Mouse (Mus musculus) c-Kit-positive CD71-positive TER-119-negative erythroid progenitor cells, embryonic 14.5 days (primary cell): ENCODE measurements around the gene Thbs1.
A peak's percentile ranks its signal among the peaks of the same experiment; 100 is the strongest.

Source experiments
- DNase-seq: peaks from one replicate; pipeline ENCODE4 v3.0.0-alpha.2; 2013; ENCODE audit warnings: low read depth

The Thbs1 gene

DNA sequence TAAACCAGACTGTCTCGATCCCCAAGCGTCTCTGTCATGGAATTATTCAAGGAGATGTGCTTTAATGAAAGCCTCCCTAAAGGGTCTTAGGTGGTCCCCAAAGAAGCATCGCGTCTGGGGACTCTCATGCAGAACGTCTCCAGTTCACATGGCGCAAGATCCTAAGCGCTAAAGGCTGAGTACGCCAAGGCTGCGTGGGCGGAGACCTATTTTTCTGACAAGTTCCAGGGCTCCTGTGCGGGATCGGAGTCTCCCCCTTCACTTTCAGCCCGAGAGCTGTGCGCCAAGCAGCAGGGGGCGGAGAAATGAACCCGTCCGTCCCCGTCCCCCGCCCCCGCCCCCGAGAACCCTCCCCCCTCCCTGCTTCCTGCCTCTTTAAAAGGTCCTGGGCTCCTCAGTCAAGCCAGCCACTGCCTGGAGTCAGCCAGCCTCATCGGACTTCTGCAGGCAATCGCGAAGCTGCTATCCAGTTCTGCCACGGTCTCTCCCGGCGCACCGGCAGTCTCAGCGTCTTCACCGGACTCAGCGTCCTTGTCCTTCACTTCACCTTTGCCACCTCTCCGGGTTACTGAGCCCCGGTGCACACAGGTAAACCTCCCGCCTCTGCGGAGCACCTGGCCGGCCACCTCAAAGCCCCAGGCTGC is at the start of gene Thbs1:
Gene Thbs1, plus strand, starts transcription at position 389 of the 644 bp plus-strand sequence.
- DNase-seq, result peak; percentile 11

DNA sequence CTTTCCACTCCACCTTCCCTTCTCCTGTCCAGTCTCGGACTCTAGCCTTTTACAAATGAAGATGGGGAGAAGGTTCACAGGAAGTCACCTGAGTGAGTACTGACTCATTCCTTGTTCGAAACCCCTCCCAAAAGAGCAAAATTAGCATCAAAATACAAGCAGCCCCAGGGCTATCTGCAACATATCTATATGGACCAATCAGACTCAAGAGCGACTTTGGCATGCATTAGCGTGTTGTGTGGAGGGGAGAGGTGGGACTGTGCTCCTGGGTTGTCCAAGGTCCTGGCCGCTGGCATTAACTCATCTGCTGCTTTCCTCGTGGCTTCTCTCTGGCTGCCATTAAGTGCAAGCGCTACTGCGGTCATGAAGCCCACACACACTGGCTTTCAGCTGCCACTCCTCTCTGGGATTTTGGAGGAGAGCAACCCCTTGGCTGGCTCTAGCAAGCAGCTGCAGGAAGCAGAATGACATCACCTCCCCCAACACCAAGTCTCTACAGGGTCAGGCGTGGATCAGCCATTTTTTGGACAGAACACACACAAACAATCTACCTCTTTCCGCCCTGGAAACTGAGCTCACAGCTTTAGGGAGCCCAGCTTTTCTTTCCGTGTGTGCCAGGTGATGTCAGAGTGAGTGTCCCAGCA is 47.4 kb upstream of the Thbs1 start:
- no peak for DNase-seq

DNA sequence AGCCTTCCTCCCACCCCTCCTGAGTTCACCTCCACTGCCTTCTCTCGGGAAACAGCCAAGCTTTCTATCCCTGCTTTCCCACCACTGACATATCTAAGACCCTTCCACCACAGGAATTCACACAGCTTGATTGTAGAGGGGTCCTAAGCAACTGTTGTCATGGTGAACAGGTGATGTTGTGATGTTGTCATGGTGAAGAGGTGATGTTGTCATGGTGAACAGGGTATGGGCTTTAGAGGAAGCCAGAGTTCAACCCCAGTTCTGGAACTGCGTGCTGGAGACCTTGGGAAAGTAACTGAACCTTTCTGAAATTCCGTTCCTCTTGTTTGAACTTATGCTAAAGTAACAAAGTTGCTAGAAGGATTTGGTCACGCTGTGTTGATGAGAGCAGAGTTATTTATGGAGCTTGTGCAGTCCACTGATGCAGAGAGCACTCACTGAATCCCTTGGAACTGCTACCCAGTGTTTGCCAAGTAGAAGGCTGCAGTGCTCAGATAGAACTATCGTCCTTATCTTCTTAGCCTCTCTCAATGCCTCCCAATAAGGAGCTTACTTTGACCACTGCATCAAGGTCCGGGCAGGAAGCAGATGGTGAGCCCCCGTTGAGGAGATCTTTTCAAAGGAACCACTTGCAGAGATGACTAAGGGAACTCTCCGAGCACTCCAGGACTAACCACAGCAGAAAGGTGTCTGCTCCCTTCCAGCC is 45.5 kb upstream of the Thbs1 start:
- no peak for DNase-seq

DNA sequence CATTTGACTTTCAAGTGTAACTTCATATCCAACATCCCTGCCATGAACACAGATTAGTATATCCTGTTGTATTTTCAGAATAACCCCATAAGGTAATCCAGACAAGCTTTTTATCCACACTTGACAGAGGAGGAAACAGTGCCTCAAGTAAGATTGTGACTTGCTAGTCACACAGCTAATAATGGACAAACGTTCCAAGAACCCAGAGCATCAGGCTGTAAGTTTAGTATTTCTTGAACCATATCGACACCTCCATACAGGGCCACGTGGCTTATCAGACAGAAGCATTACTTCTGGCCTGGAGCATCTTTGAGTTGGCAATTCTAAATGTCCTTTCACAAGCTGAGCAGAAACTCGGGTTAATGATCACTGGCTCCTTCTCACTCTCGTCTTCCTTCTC is 41.7 kb upstream of the Thbs1 start:
- DNase-seq, result no peak

DNA sequence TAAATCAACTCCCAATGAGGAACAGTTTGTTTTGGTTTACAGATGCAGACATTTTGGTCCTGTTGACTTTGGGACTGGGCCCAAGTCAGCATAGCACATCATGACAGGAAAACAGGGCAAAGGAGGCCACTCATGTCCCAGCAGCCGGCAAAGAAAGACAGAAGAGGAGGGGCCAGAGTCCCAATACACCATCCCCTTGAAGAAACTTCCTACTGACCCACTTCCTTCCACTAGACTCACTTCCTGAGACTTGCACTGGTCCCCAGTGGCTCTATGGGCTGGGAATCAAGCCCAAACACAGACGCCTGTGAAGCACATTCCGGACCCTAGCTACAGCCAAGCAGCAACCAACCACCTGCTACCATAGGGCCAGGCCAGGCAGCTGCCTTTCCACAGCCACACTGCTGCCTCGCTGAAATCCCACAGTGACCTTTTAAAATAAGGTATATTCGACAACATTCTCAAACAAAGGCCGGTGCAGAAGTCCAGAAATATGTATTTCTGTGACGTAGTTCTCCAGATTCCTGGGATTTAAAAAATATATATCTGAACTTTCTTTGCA is 38.8 kb upstream of the Thbs1 start:
- DNase-seq, result no peak

DNA sequence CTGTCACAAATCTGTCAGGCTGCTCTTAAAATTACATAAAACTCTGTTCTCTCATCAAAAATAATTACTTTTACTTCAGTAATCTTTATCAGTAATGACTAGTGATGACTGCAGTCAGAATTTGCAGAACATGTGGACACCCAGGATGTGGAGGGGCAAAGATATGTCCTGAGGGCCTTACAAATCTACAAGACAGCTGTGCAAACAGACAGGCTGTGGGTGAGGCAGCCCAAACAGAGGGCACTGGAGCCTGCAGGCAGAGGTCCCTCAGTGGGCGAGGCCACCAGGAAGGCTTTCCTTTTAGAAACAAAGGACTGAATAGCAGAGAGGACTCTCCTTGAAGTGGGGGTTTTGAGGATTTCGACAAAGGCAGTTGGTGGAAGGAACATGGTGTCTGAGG is 37.6 kb upstream of the Thbs1 start:
- no peak for DNase-seq

DNA sequence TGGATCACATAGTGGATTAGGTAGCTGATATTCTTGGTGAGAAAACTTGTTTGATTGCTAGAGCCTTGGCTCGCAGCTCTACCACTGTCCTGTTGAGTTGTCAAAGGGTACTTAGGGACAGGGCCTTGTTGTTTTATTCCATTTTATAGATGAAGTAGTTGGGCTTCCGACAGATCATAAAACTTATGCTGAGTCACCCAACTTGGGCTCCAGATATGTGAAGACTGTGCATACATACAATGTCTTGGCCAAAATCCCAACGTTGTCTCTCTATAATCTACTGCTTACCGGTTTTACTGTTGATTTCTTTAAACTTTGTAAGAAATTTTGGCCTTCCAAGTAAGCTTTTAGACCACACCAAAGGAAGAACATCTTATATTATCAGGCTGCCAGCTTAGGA is 36.5 kb upstream of the Thbs1 start:
- DNase-seq, result no peak

DNA sequence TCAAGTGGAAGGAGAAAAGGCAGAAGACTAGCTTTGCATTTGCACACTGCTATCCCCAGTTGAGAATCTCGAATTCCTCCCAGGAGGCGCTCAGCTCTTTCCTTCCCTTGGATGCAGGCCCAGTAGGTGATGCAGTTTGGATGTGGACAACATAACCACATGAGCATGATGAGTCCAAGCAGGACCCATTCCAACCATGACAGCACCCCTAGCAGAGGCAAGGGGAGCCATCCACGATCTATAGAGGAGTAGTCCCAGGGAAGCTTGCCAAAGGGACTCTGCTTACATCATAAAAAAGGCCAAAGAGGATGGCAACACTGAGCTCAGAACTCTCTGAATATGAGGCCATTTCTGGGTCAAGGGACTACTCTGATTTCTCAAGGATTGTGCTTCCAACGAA is 32.5 kb upstream of the Thbs1 start:
- no peak for DNase-seq

DNA sequence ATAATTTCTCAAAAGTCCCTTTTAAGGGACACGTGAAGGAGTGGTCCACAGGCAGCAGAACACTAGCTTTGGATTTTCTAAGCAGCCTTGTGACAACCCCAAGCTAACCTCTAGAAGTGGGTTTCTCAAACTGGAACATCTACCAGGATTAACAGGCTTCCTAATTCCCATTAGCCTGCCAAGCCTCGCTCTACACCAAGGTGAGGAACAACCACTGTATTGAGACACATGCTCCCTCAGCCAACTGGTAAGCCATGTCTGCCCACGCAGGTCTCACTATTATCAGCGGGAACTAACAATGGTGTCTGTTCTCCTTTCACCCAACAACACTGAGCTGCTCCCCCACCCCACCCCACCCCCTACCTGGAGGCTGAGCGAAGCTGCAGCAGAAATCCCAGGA is 30.1 kb upstream of the Thbs1 start:
- DNase-seq, result no peak

DNA sequence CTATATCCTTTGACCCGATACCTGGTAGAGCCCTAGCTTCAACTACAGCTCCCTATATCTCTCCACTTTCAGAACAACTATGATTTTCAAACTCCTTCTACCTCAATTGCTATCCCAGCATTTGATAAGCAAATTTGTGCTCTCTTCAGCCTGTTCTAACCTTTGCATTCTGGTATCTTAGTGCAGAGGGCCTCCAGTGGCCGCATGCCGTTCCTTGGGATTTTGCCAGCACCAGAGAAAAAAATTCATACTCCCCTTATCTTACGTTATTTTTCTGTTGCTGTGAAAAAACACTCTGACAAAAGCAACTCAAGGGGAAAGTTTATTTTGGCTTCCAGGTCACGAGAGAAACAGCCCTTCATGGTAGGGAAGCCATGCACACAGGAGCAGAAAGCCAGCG is 28.0 kb upstream of the Thbs1 start:
- no peak for DNase-seq

DNA sequence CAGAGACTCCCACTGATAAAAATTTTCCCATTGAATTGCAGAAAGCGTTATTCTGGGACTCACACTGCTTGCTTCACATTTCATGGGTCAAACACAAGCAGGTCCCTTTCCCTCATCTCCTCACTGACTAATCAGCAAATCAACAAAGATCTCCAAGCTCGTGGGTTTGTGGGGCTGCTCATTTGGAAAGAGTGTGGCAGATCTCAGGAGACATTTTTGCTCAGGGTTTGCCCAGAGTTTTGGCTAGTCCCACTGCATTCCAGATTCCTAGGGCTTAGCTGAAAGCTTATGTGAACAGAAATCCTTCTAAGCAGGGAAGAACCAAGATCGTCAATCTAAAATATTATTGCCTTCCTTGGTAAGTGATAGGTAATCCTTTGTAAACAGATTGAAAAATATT is 27.0 kb upstream of the Thbs1 start:
- no peak for DNase-seq

DNA sequence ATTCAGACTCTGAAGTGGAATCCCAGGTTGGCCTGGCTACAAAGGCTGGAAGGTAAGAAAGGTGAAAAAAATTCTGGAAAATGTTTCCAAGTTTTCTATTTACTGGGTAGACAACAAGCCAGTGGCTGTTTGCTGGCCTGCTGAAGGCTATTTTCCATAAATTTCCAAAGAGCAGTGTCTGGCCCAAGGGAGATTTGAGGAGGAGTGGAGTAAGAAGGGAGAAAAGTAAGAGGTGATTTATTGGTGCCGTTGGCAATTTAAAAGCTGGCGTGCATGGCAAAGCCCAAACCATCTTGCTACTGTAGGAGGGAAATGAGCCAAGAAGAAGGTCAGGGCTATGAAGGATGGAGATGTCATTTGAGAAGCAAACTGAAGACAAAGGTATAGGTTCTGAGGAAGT is 26.0 kb upstream of the Thbs1 start:
- DNase-seq, result no peak

DNA sequence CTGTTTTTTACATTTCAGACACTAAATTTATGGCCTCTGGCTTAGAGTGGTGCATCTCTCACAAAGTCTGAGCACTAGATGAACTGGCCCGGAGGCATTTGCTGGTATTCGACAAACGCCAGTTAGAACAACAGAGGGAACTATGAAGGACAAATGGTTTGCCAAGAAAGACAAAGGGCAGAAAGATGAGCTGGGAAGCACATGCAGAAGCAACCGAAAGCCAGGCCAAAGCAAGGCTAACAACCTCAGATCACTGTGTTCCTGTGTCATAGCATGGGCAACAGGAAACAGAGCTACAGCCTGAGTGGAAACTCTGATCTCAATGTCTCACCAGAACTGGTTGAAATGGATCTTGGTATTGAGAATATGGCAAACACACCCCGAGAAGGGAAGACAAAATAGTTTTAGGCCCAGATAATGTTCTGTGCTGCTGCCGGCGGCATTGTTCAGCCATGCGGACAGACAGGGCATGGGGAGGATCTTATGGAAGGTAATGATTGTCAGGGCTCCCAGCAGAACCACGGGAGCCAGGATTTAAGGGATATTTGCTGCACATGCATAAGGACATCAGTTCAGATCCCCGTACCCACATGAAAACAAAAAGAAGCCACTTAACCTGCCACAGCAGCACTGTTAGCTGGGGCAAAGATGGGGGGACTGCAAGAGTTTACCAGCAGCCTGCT is 24.5 kb upstream of the Thbs1 start:
- DNase-seq, result no peak

DNA sequence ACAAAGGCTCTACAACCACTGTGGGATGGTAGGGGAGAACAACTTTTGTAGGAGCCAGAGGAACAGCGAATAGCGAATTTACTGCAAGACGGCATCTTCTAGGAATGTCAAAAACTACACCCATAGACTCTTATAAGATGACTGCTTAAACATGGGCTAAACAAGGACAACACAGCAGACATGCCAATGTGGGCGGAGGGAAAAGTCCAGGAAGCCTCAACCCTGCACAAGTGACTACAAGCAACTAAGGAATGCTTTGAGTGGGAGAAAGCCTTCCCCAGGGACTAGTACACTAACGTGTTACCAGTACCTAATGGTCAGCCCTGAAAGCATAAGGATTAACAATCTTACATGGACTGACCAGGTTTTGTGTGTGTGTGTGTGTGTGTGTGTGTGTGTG is 20.4 kb upstream of the Thbs1 start:
- DNase-seq, result no peak

DNA sequence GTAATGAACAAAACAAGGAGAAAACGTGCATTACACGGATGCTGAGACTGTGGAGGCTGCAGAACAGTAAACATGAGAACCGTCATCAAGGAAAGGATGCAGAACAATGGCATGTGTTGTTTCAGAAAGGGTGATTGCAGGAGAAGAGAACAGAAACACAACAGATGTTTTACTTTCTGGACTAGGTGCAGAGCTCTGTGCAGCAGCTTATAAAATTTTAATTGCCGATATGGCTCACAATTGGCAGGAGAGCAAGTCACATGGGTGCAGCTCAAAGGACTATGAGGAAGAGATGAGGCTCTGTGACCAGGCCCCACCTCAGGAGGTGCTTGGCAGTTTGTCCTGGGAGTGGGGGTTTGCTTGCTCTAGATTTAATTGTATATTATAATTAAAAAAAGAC is 12.6 kb upstream of the Thbs1 start:
- no peak for DNase-seq

DNA sequence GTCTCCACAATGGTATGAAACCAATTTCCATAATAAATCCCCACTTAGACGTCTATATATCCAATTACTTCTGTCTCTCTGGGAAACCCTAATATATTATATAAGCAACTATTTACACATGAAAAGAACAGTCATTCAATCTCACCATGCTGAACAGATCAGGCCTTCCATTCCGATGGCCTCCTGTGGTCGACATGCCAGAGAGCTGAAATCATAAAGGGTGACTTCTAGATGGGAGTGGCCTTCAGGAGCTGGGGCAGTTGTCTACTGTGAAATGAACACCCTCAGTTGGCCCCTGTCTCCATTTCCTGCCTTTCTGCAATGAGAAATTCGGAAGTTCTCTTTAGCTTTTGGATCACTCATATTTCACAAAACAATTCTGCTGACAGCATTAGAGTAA is 9.5 kb upstream of the Thbs1 start:
- no peak for DNase-seq

DNA sequence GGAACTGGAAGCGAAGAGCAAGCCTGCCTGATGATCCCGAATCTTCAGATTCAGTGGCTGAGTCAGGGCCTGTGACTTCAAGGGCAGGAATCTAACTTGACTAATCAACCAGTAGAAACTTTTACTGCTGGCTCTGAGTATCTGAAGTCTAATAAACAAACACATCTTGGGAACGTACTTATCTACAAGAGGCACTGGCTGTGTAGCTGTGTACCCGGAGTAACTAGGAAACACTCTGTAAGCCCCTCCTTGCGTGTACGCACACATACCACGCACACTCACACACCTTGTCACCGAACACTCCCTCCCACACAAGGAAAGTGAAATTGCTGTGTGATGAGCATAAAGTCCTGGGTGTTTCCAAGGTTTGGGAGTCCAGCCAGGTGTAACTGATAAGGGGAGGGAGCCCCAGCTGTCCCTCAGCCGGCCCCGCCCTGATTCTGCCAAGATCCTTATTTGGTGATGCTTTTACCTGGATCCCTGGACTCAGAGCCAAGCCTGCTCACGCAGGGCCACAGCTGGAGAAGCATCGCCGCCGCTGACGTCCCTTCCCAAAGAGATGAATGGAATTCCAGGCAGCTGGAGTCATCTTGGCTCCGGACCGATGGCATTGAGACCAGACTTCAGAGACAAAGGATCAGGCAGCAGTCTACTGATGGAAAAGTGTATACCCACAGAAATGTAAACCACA is 1.3 kb upstream of the Thbs1 start:
- DNase-seq, result no peak

DNA sequence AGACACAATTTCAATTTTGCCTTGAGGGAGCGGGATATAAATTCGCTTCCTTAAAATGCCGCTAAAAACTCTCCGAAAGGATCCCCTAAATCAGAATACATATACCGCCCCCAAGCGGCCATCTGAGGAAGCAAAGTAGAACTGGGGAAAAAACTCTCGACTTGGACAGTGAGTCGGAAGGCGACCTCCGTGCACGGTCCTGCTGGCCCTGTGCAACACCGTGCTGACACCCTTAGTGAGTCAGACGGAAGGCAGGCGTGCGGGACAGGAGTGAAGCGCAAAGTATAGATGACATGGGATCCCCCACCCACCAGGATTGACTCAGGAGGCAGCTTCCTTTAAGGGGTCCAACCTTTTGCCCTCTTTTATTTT is 574 bp upstream of the Thbs1 start:
- peak; percentile 49 for DNase-seq

DNA sequence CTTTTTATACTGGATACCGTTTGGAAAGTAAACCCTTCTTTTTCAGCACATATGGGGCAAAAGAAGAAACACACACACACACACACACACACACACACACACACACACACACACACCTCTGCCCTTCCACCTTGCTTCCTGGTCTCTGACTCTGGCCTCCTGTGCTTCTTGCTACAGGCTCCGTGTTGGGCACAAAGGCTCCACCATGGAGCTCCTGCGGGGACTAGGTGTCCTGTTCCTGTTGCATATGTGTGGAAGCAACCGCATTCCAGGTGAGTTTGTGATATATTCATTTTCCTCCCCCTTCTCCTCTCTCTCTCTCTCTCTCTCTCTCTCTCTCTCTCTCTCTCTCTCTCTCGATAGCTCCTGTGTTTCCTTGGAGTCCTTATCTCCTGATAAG is 762 bp downstream of the Thbs1 start:
- DNase-seq, result no peak

DNA sequence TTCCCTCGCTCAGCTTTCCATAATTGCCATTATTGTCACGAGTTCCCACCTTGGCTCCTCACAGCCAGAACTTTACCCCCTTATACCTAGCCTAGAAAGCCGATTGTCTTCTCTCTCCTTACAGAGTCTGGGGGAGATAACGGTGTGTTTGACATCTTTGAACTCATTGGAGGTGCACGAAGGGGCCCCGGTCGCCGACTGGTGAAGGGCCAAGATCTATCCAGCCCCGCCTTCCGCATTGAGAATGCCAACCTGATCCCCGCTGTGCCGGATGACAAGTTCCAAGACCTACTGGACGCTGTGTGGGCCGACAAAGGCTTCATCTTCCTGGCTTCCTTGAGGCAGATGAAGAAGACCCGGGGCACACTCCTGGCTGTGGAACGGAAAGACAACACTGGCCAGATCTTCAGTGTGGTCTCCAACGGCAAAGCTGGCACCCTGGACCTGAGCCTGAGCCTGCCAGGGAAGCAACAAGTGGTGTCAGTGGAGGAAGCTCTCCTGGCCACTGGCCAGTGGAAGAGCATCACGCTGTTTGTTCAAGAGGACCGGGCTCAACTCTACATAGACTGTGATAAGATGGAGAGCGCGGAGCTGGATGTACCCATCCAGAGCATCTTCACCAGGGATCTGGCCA is 1.3 kb downstream of the Thbs1 start:
- no peak for DNase-seq

DNA sequence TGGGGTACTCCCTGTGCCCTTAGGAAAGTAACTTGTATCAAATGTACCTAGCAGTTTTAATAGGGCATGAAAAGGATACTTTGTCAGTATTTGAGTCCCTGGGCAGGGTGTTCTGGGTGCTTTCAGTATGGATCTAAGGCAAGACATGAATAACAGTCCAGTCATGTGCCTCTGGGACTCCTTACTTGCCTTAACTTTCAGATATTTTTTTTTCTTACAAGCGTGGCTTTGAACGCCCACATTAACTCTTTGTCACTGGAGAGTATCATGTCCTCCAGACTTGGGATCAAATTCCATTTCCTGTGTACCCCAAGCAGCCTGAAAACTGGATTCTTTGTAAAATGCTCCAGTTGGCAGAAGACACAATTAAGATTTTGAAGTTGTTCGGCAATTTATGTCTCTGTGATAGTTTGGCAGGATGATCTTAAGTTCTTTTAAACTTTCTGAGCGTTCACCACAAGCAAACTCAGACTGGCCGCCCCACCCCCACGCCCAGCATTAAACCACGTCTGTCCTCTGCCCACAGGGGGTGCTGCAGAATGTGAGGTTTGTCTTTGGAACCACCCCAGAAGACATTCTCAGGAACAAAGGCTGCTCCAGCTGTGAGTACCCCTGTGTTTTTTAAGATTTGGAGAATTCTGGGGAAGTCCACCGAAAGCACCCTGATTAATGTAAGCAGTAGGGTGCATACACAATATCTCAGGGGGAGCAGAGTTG is 2.3 kb downstream of the Thbs1 start:
- DNase-seq, result no peak
